Mouse (Mus musculus) heart, adult 10 weeks (tissue): Measurements from ENCODE around the gene Cd34. TPM values are rescaled to one million over a fixed set of nuclear protein-coding genes. Genes with fewer than 3 reads are reported as not detected.

Experiments used
- polyA plus RNA-seq: library from polyadenylated mRNA; stranded (reverse); fragments of 350-450 nt; fragmentation: Illumina TruSeq; extraction: RNeasy Lipid Tissue Mini Kit (QIAGEN cat#74804); gene quantifications from one replicate; pipeline ENCODE4 v1.2.3, GENCODE M21; 2014; ENCODE audit warnings: low read depth, low replicate concordance

Cd34 gene
- 113 TPM for polyA plus RNA-seq

DNA sequence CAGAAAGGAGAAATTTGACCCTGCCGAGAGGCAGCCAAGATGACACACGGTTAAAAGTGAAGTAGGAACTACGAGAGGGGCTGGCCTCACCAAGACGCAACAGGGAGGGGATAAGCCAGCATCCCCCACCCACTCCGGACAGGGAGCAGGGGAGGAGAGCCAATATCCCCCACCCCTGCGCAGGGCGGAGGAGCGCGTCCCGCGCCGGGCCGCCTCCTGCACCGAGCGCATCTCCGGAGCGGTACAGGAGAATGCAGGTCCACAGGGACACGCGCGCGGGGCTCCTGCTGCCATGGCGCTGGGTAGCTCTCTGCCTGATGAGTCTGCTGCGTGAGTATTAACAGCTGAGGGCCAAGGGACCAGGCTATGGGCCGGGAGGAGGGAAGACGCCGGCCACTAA lies at the start of gene Cd34:
Gene Cd34 (plus strand): TSS at position 105 of the 400 bp plus-strand sequence.

Other genes starting within 250 kb of the Cd34 start
- 1.5 TPM for gene Cd46, start 153.4 kb downstream of the Cd34 start, polyA plus RNA-seq
- gene Cr1l, start 192.8 kb downstream of the Cd34 start, polyA plus RNA-seq, result 85.3 TPM
- not detected for gene Cr2, start 237.9 kb downstream of the Cd34 start, polyA plus RNA-seq